Mouse (Mus musculus) kidney, postnatal 0 days (tissue): ENCODE measurements around the gene Ghrl. TPM values are rescaled to one million over a fixed set of nuclear protein-coding genes. Genes with fewer than 3 reads are reported as not detected.
"Not testable (repeated sequence)": the region's sequence is repeated elsewhere in the genome, so short reads cannot be mapped to it uniquely, and the experiment has no call there.

Source experiments
- ATAC-seq: fragments of 200-750 bp; cut with Nextera tagmentation; replicated peaks from 2 replicates; pipeline ENCODE4 v1.8.0; 2017; ENCODE audit warnings: low read depth, moderate number of reproducible peaks, moderate TSS enrichment, moderate library complexity; ENCODE audit not compliant: low FRiP score
- DNase-seq: peaks from one replicate; pipeline ENCODE4 v3.0.0-alpha.2; 2016; ENCODE audit warnings: low spot score
- H3K27ac ChIP-seq: fragments of 300-500 bp; sonication (generic); 2 replicates; pipeline ENCODE4 v1.5.1; 2014; ENCODE audit warnings: mild to moderate bottlenecking
- H3K27me3 ChIP-seq: fragments of 300-500 bp; sonication (generic); 2 replicates; pipeline ENCODE4 v1.6.1; 2014; ENCODE audit warnings: low read length, mixed read lengths; ENCODE audit not compliant: insufficient read depth
- H3K36me3 ChIP-seq: fragments of 300-500 bp; sonication (generic); 2 replicates; pipeline ENCODE4 v1.6.1; 2014; ENCODE audit warnings: low read length, mixed read lengths; ENCODE audit not compliant: insufficient read depth
- H3K4me1 ChIP-seq: fragments of 300-500 bp; sonication (generic); replicated peaks from 2 replicates; pipeline ENCODE4 v1.6.1; 2014; ENCODE audit warnings: antibody characterized with exemption, low read length, mixed read lengths; ENCODE audit not compliant: insufficient read depth
- H3K4me2 ChIP-seq: fragments of 300-500 bp; sonication (generic); 2 replicates; pipeline ENCODE4 v1.6.1; 2014; ENCODE audit warnings: mild to moderate bottlenecking, low read length, moderate library complexity, mixed read lengths
- H3K4me3 ChIP-seq: fragments of 300-500 bp; sonication (generic); replicated peaks from 2 replicates; pipeline ENCODE4 v1.5.1; 2014; ENCODE audit warnings: low read depth, low read length
- H3K9ac ChIP-seq: fragments of 300-500 bp; sonication (generic); 2 replicates; pipeline ENCODE4 v1.6.1; 2014; ENCODE audit warnings: low read depth, low read length
- H3K9me3 ChIP-seq: fragments of 300-500 bp; sonication (generic); replicated peaks from 2 replicates; pipeline ENCODE4 v1.6.1; 2016; ENCODE audit warnings: low read length, inconsistent platforms, mixed read lengths
- CTCF ChIP-seq: IDR thresholded peaks from 2 replicates; pipeline ENCODE4 v1.5.1; 2016; ENCODE audit warnings: antibody characterized with exemption, low read depth, mild to moderate bottlenecking, moderate library complexity
- WGBS: fragments of 180-500 bp; shearing (Covaris S2); extraction: QIAGEN DNeasy Blood & Tissue Kit; methylation state at CpG from one replicate; pipeline ENCODE4 v1.1.7; 2014; 5-methylcytosine and 5-hydroxymethylcytosine counted together
- microRNA-seq: library from miRNA; unstranded; fragments of <30 nt; microRNA quantifications from one replicate; pipeline ENCODE4, GENCODE M21; 2016
- polyA plus RNA-seq: library from polyadenylated mRNA; unstranded; fragments of >200 nt; fragmentation: Nextera tagmentation; extraction: Ambion mirVana; gene quantifications from 2 replicates; pipeline ENCODE4 v1.2.1, GENCODE M21; 2015

Gene Ghrl
- polyA plus RNA-seq, 1 experiment from 2014 or later = not detected

GRCm38 (mm10) chr6:113672029-113672428, 47.7 kb downstream of the Ghrl start:
- ATAC-seq, H3K9me3 ChIP-seq, H3K4me1 ChIP-seq, H3K36me3 ChIP-seq, H3K27me3 ChIP-seq, H3K9ac ChIP-seq, H3K4me3 ChIP-seq, DNase-seq, H3K4me2 ChIP-seq, H3K27ac ChIP-seq: not testable (repeated sequence)
- 0 out of 2 replicates have a peak, but pooled peaks have one; percentile 15 for TF ChIP-seq CTCF
- WGBS = 91% methylated on average over 1 of the region's 1 CpGs

GRCm38 (mm10) chr6:113669821-113670220, 49.9 kb downstream of the Ghrl start:
- no peaks in the 10 kb centered on the region for H3K27me3 ChIP-seq

DNA sequence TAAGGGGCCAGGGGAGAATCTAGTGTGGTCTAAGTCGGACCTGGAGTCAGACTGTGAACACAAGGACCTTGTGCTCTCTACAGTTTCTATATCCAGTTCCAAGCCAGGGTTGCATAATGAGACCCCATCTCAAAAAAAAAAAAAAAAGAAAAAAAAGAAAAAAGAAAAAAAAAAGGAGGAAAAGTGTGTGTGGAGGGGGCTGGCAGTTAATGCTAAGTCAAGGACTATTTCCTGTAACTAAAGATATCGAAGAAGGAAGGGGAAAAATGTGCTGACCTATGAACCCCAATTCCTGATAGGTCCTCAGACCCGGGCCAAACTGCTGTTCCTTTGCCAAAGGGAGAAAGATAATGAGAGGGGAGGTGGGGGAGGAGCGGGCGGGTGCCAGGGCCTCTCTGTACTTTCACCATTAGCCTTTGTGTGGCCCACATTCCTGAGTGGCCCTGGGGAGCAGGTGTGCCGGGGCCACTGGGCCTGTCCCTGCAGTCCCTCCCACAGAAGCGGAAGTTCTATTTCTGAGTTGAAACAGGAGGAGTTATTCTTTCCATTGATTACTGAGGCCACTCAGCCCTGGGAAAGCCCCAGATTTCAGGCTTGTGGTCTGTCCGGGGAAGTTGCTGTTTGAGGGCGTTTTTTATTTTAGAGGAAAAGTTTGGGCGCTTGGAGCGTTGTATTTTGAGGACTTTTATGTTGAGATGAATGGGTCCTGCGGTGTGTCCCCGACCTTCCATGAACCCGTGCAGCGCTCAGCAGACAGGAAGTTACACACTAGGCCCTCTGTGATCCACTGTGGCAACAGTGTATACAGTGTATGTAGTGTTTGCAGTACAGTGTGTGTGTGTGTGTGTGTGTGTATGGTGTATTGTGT, 51.2 kb downstream of the Ghrl start:
- H3K27ac ChIP-seq = peak overlapping the region; percentile 62; the same call in 1 of the 2 replicates
- no peak overlapping the region for H3K4me2 ChIP-seq
- ATAC-seq = peak; percentile 58; the same call in 1 of the 2 replicates
- peaks cover 8% of the 10 kb centered on the region; the same call in 1 of the 2 replicates for H3K4me1 ChIP-seq
- H3K9me3 ChIP-seq = no peaks in the 10 kb centered on the region
- WGBS = 26% methylated on average over 15 of the region's 15 CpGs
- H3K4me3 ChIP-seq = no peak overlapping the region
- no peak for TF ChIP-seq CTCF
- H3K9ac ChIP-seq = no peak overlapping the region
- H3K27me3 ChIP-seq = no peaks in the 10 kb centered on the region
- DNase-seq = peak; percentile 53
- no peaks in the 10 kb centered on the region for H3K36me3 ChIP-seq

More at GRCm38 (mm10) chr6:113669821-113670220, 49.9 kb downstream of the Ghrl start:
- H3K36me3 ChIP-seq = no peaks in the 10 kb centered on the region
- peaks cover 8% of the 10 kb centered on the region; the same call in 1 of the 2 replicates for H3K4me1 ChIP-seq
- no peak overlapping the region for H3K9ac ChIP-seq
- no peaks in the 10 kb centered on the region for H3K9me3 ChIP-seq
- no peak; the same call in 1 of the 2 replicates for ATAC-seq
- H3K27ac ChIP-seq = no peak overlapping the region
- no peak overlapping the region for H3K4me3 ChIP-seq
- 46% methylated on average over 7 of the region's 7 CpGs for WGBS
- H3K4me2 ChIP-seq = no peak overlapping the region
- DNase-seq = no peak
- no peak for TF ChIP-seq CTCF

DNA sequence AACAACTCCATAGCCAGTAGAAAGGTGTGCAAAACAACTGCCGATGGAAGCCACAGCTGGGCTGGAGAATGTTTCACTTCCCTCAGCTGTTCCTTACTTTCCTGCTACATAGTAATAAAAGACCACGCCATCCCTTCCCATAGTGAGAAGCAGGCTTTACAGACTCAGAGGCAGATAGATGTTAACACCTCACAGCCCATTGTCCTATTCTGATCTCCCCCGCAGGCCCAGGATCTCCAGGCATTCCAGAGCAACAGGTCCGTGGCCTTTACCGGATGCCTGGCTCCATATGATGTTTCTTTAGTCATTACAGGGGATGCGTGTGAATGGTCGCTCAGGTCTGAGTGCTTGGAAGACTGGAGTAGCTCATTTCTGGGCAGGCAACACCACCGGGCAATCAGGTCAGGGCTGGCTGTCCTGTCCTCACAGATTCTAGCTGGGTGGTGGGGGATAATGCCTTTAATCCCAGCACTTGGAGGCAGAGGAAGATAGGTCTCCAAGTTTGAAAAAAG, 52.0 kb downstream of the Ghrl start:
- Histone ChIP-seq H3K4me3 (no peak overlapping the region), H3K4me1 (peaks cover 8% of the 10 kb centered on the region; the same call in 1 of the 2 replicates), H3K27me3 (no peaks in the 10 kb centered on the region), H3K27ac (0 out of 2 replicates have a peak overlapping the region, but pooled peaks have one; percentile 2), H3K4me2 (no peak overlapping the region), H3K36me3 (no peaks in the 10 kb centered on the region), H3K9ac (no peak overlapping the region), H3K9me3 (no peaks in the 10 kb centered on the region)
- no peak for TF ChIP-seq CTCF
- no peak for DNase-seq
- 38% methylated on average over 8 of the region's 8 CpGs for WGBS
- no peak for ATAC-seq

Small RNAs within 50 kb of the gene (microRNA-seq; reads per million reads assigned to microRNA genes)
- gene Mir7042 = 1.0 reads per million

Other genes with a start within 250 kb of the Ghrl start
- gene Il17rc, start 248.5 kb downstream of the Ghrl start, polyA plus RNA-seq = 28.0 and 28.8 TPM in 2 replicates
- 25.7 and 28.7 TPM in 2 replicates for gene Creld1, start 236.6 kb downstream of the Ghrl start, polyA plus RNA-seq
- 0.52 and 0.55 TPM in 2 replicates for gene Prrt3, start 217.9 kb downstream of the Ghrl start, polyA plus RNA-seq
- gene Emc3, start 188.2 kb downstream of the Ghrl start, polyA plus RNA-seq = 114 and 118 TPM in 2 replicates
- gene Fancd2, start 188.2 kb downstream of the Ghrl start, polyA plus RNA-seq = 3.0 and 5.1 TPM in 2 replicates
- 1.6 TPM in 2 replicates for gene Fancd2os, start 119.2 kb downstream of the Ghrl start, polyA plus RNA-seq
- 236 and 242 TPM in 2 replicates for gene Brk1, start 115.1 kb downstream of the Ghrl start, polyA plus RNA-seq
- 33.5 and 36.9 TPM in 2 replicates for gene Vhl, start 95.9 kb downstream of the Ghrl start, polyA plus RNA-seq
- gene Irak2, start 81.4 kb downstream of the Ghrl start, polyA plus RNA-seq = 5.3 and 6.7 TPM in 2 replicates
- gene Tatdn2, start 22.8 kb downstream of the Ghrl start, polyA plus RNA-seq = 0.78 and 0.95 TPM in 2 replicates
- 216 and 238 TPM in 2 replicates for gene Sec13, start 20.9 kb upstream of the Ghrl start, polyA plus RNA-seq